Comparison of ENCODE assay signal across 28 mouse cellular contexts in genomic region chr11:53681686-53682085, GRCm38 (mm10). TPM values are rescaled to one million over a fixed set of nuclear protein-coding genes. Genes with fewer than 3 reads are reported as not detected.
DNase-seq lines count a peak whose midpoint lies in the region; ATAC-seq and TF ChIP-seq lines count a peak whose summit lies in the region.
"Had no signal": no experiment of that assay in that cellular context is flagged by ENCODE, and none has a peak within 500 bp of the region (broad histone marks: within the 10 kb centered on the region; RNA-seq: fewer than 3 reads in every experiment).

No protein-coding gene starts in this region.

- no peak for TF ChIP-seq EP300 in heart, postnatal 0 days (IDR thresholded peaks at IDR 0.05; ENCODE audit: low read depth)
- no peak for TF ChIP-seq EP300 in liver, postnatal 0 days (IDR thresholded peaks at IDR 0.05; ENCODE audit: low read depth)

- H3K27ac ChIP-seq in heart, postnatal 0 days (ENCODE audit: low read depth): 0 out of 2 replicates have a peak overlapping the region, but pooled peaks have one; percentile 73
- H3K27ac ChIP-seq in liver, postnatal 0 days (ENCODE audit: low read depth): no peak overlapping the region
- H3K27ac ChIP-seq: embryonic facial prominence, embryonic 15.5 days; forebrain, embryonic 10.5 days; gastrocnemius, adult 2 months; hindbrain, embryonic 12.5 days had no signal

- peak; percentile 22 for TF ChIP-seq CTCF in heart, postnatal 0 days (IDR thresholded peaks at IDR 0.05; ENCODE audit: low read depth)
- 0 out of 2 replicates have a peak, but pooled peaks have one; percentile 10 for TF ChIP-seq CTCF in liver, postnatal 0 days (IDR thresholded peaks at IDR 0.05; ENCODE audit: low read depth)
- 0 out of 2 replicates have a peak, but pooled peaks have one; percentile 4 for TF ChIP-seq CTCF in E14TG2a.4 (conservative IDR thresholded peaks at IDR 0.05; ENCODE audit: low read length)

- no peak overlapping the region for H3K4me2 ChIP-seq in heart, postnatal 0 days (ENCODE audit: low read depth, low read length)
- H3K4me2 ChIP-seq in liver, postnatal 0 days (ENCODE audit: low read depth, low read length): no peak overlapping the region
- H3K4me2 ChIP-seq: embryonic facial prominence, embryonic 15.5 days; heart, embryonic 11.5 days; hindbrain, embryonic 12.5 days had no signal

- no peak for ATAC-seq in heart, postnatal 0 days (ENCODE audit: insufficient read depth, low read depth)
- ATAC-seq in liver, postnatal 0 days: no peak
- ATAC-seq: forebrain, embryonic 14.5 days; hindbrain, embryonic 16.5 days; inflammation-experienced regulatory T-cells, adult 6 months had no signal

- H3K36me3 ChIP-seq in heart, postnatal 0 days (replicated peaks; ENCODE audit: control insufficient read depth, insufficient read depth, low read length): peaks cover 17% of the 10 kb centered on the region
- H3K36me3 ChIP-seq in liver, postnatal 0 days (replicated peaks; ENCODE audit: insufficient read depth, low read length): peaks cover 51% of the 10 kb centered on the region
- H3K36me3 ChIP-seq in E14TG2a.4 (ENCODE audit: insufficient read depth, low read length): peaks cover 78% of the 10 kb centered on the region

- no peaks in the 10 kb centered on the region for H3K9me3 ChIP-seq in heart, postnatal 0 days (replicated peaks; ENCODE audit: control insufficient read depth, low read length)
- no peaks in the 10 kb centered on the region for H3K9me3 ChIP-seq in liver, postnatal 0 days (ENCODE audit: low read length)
- no peaks in the 10 kb centered on the region for H3K9me3 ChIP-seq in E14TG2a.4 (ENCODE audit: low read length)
- H3K9me3 ChIP-seq: embryonic facial prominence, embryonic 15.5 days; forebrain, embryonic 10.5 days; heart, embryonic 15.5 days; hindbrain, embryonic 12.5 days had no signal

- WGBS in heart, postnatal 0 days: 91% methylated on average over 2 of the region's 2 CpGs
- WGBS in liver, postnatal 0 days (ENCODE audit: insufficient replicate concordance): 83% methylated on average over 2 of the region's 2 CpGs

- no peaks in the 10 kb centered on the region for H3K27me3 ChIP-seq in heart, postnatal 0 days (ENCODE audit: control insufficient read depth, insufficient read depth, low read length)
- H3K27me3 ChIP-seq in liver, postnatal 0 days (ENCODE audit: insufficient read depth, low read length): no peaks in the 10 kb centered on the region
- no peaks in the 10 kb centered on the region for H3K27me3 ChIP-seq in E14TG2a.4 (ENCODE audit: insufficient read depth, low read length)
- H3K27me3 ChIP-seq: embryonic facial prominence, embryonic 15.5 days; heart, embryonic 15.5 days; hindbrain, embryonic 12.5 days had no signal

- no peak for DNase-seq in heart, postnatal 0 days (ENCODE audit: low spot score)
- no peak for DNase-seq in heart, postnatal 25 days (ENCODE audit: low spot score)
- no peak for DNase-seq in liver, postnatal 0 days
- DNase-seq in liver (no peak), 3T3-L1 (ENCODE audit: low read depth, low spot score) (peak; percentile 15)
- DNase-seq in cerebellum, adult 9-10 months: no peak
- no peak for DNase-seq in right cerebral cortex, postnatal 10 days (ENCODE audit: low spot score in 2 of 2)
- DNase-seq: adrenal gland, adult 8-10 months; adrenal gland, postnatal 36 days; cerebellum, adult 2 months; cerebellum, postnatal 14 days; embryo, embryonic 11 days; gastrocnemius, adult 2 months; gastrocnemius, postnatal 25 days; heart, postnatal 36 days had no signal

- H3K4me3 ChIP-seq in heart, postnatal 0 days (ENCODE audit: low read depth, low read length): no peak overlapping the region
- no peak overlapping the region for H3K4me3 ChIP-seq in liver, postnatal 0 days (ENCODE audit: low read depth, low read length)
- no peak overlapping the region for H3K4me3 ChIP-seq in E14TG2a.4 (replicated peaks; ENCODE audit: low read length)
- H3K4me3 ChIP-seq: embryonic facial prominence, embryonic 15.5 days; erythroblast, embryonic 14.5 days; forebrain, embryonic 10.5 days; gastrocnemius, adult 2 months; heart, embryonic 15.5 days; hindbrain, embryonic 12.5 days had no signal

- H3K4me1 ChIP-seq in heart, postnatal 0 days (ENCODE audit: control insufficient read depth, insufficient read depth): peaks cover 5% of the 10 kb centered on the region
- H3K4me1 ChIP-seq in liver, postnatal 0 days (ENCODE audit: insufficient read depth): no peaks in the 10 kb centered on the region
- no peaks in the 10 kb centered on the region for H3K4me1 ChIP-seq in E14TG2a.4 (replicated peaks; ENCODE audit: low read depth, low read length)
- H3K4me1 ChIP-seq: embryonic facial prominence, embryonic 15.5 days; forebrain, embryonic 10.5 days; hindbrain, embryonic 12.5 days had no signal

- no peak overlapping the region for H3K9ac ChIP-seq in heart, postnatal 0 days (replicated peaks; ENCODE audit: low read depth, low read length)
- no peak overlapping the region for H3K9ac ChIP-seq in liver, postnatal 0 days (replicated peaks)
- H3K9ac ChIP-seq: embryonic facial prominence, embryonic 15.5 days; heart, embryonic 15.5 days; hindbrain, embryonic 12.5 days had no signal

- intact Hi-C loops in heart, postnatal 25 days (cut with DNase I): no loop called here

RNA-seq across cellular contexts. Expression of gene Rad50, which starts 25.4 kb away (rescaled TPM):
- 4.6 and 5.9 TPM in 2 replicates for total RNA-seq in heart, postnatal 0 days (2014; rRNA removed; ENCODE audit: low replicate concordance)
- polyA plus RNA-seq in heart, postnatal 0 days (2015; fragmentation: Nextera tagmentation; extraction: Ambion mirVana): 13.5 and 14.9 TPM in 2 replicates
- total RNA-seq in heart, postnatal 25 days (2021): 1 to 10 TPM; 6.3 to 6.7 TPM
- 9.7 and 11.1 TPM in 2 replicates for polyA plus RNA-seq in liver, postnatal 0 days (2015; fragmentation: Nextera tagmentation; extraction: Ambion mirVana)

RNA-seq across cellular contexts. Expression of gene Il5, which starts 38.9 kb away (rescaled TPM):
- total RNA-seq in heart, postnatal 0 days (2014; rRNA removed; ENCODE audit: low replicate concordance): not detected in 2 replicates
- polyA plus RNA-seq in heart, postnatal 0 days (2015; fragmentation: Nextera tagmentation; extraction: Ambion mirVana): 0.07 TPM in 2 replicates
- not detected for total RNA-seq in heart, postnatal 25 days (2021)
- polyA plus RNA-seq in liver, postnatal 0 days (2015; fragmentation: Nextera tagmentation; extraction: Ambion mirVana): not detected in 2 replicates
- total RNA-seq: adrenal gland, adult 8-10 months; adrenal gland, postnatal 36 days; common myeloid progenitor, adult 5-6 weeks; gastrocnemius, adult 2 months; gastrocnemius, postnatal 25 days; granulocyte monocyte progenitor cell, adult 5-6 weeks; heart, postnatal 36 days had no signal
- polyA plus RNA-seq: embryonic facial prominence, embryonic 11.5 days; embryonic facial prominence, embryonic 15.5 days; erythroblast, embryonic 14.5 days; forebrain, embryonic 14.5 days; heart, embryonic 11.5 days; heart, embryonic 15.5 days; hindbrain, embryonic 12.5 days; hindbrain, embryonic 16.5 days; inflammation-experienced regulatory T-cells, adult 6 months had no signal

RNA-seq across cellular contexts. Expression of gene Il13, which starts 47.2 kb away (rescaled TPM):
- total RNA-seq in heart, postnatal 0 days (2014; rRNA removed; ENCODE audit: low replicate concordance): not detected in 2 replicates
- polyA plus RNA-seq in heart, postnatal 0 days (2015; fragmentation: Nextera tagmentation; extraction: Ambion mirVana): not detected in 2 replicates
- total RNA-seq in heart, postnatal 25 days (2021): not detected
- polyA plus RNA-seq in liver, postnatal 0 days (2015; fragmentation: Nextera tagmentation; extraction: Ambion mirVana): not detected in 2 replicates
- total RNA-seq: adrenal gland, adult 8-10 months; adrenal gland, postnatal 36 days; common myeloid progenitor, adult 5-6 weeks; gastrocnemius, adult 2 months; gastrocnemius, postnatal 25 days; granulocyte monocyte progenitor cell, adult 5-6 weeks; heart, postnatal 36 days had no signal
- polyA plus RNA-seq: cerebellum, adult 2 months; embryonic facial prominence, embryonic 11.5 days; embryonic facial prominence, embryonic 15.5 days; erythroblast, embryonic 14.5 days; forebrain, embryonic 10.5 days; forebrain, embryonic 14.5 days; heart, embryonic 11.5 days; heart, embryonic 15.5 days; hindbrain, embryonic 12.5 days; hindbrain, embryonic 16.5 days; inflammation-experienced regulatory T-cells, adult 6 months had no signal
